Mouse (Mus musculus) ovary, postnatal 10 days (tissue): ENCODE data around the gene Ankrd39.
A peak's percentile ranks its signal among the peaks of the same experiment; 100 is the strongest.

Experiments
- DNase-seq: peaks from one replicate; pipeline ENCODE4 v3.0.0; 2022; ENCODE audit warnings: low spot score

The Ankrd39 gene

DNA sequence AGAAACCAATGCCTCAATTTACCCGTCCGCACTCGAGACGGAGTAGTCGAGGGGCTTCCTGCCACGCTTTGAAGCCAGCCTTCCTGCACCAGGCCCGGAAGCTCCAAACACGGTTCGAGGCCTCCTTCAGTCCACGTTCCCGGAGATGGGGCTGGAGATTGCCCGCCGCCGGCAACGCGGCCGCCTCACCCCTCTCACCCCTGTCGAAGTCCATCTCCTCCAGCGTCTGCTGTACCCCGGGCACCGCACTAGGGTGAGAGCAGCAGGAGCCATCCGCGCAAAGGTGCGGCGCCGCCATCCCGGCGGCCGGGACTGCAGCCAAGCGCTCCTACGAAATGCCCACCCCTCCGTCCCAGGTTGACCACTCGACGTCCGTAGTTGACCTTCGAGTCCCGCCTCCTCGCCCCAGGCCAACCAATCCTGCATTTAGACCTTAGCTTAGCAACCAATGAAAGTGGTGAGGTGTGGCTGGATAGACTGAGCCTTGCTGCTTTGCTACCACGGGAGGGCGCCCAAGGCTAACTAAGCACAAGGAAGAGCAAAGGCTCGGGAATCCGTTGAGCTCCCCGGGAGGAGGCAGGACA lies at the start of gene Ankrd39:
Gene Ankrd39 (minus strand): TSS at position 558 of the 584 bp plus-strand sequence.
- peak; percentile 91 for DNase-seq

DNA sequence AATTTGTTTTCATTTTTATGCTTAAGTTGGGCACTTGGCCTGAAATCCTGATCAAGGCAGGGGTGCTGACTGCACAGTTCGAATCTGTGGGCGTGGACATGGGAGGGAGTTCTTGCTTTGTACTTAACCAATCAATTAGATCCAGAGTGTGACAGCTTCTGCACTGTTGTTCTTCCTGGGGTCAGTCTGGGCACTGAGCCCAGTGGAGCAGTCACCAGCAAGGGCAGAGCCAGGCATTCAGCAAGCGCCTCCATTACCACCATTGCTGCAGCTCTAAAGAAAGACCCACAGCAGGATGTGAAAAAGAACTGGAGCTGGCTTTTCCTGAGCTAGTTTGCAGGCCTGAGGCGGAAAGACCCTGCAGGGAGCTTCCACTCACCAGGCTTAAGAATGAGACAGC lies 48.9 kb upstream of the Ankrd39 start:
- peak; percentile 42 for DNase-seq

DNA sequence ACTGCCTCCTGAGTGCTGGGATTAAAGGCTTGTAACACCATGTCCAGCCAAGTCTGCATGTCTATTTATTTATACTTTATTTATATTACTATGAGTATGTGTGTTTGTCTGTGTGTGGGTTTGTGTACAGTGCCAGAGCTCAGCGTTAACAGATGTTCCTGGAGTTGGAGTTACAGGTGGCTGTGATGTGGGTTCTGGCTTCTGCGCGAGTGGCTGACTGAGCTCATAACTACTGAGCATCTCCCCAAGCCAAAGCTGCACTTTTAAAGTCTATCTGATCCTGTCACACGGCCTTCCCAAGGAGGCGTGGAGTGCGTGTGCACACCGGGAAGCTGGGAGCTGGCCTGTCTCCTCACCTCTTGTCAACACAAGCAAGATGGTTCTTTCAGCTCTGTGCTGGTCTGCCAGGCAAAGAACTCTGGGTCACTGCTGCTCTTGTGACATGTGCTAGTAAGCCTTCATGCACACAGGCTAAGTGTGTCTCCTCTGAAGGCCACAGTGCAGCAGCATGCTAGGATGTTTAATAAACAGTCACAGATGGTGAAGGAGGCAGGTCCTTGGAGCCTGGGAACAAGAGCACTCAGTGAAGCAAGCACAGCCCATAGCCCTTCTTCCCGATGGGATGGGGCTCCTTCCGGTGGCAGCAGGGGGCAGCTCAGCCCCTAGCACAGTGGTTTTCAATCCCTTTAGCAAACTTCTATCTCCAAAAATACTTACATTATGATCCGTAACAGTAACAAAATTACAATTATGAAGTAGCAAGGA lies 48.1 kb upstream of the Ankrd39 start:
- DNase-seq = no peak

DNA sequence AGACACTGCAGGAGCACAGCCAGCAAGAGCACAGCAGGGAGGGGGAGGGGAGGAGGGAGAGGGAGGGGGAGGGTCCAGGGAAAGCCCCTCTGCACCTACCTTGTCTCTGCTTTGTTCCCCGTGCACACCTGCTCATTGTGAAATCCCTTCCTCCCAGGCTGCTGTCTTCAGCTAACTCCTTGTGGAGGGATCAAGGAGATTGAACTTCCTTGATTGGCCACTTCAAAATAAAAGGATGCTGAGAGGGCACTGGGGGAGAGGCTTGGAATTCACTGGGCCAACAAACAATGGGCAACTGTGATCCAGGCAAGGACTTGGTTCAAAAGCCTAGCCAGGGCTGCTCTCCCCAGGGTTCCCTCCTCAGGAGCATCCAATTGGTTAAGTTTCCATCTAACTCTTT lies 45.9 kb upstream of the Ankrd39 start:
- no peak for DNase-seq

DNA sequence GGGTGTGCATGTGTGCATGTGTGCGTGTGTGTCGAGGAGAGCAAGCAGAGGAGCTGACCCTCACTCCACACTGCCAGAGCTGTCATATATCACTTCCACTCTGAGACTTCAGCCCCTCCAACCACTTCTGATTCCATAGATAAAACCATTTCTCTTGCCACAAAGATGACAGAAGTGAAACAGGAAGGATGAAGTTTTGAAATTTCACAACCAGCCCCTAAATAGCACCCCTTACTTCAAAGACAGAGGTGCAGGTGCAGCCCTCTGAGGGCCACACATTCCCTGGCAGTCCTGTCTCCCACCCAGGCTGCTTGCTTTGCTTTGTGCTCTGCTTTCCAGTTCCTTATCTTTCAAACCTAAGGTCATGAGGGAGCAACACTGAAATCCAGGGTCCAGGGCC lies 44.2 kb upstream of the Ankrd39 start:
- no peak for DNase-seq

DNA sequence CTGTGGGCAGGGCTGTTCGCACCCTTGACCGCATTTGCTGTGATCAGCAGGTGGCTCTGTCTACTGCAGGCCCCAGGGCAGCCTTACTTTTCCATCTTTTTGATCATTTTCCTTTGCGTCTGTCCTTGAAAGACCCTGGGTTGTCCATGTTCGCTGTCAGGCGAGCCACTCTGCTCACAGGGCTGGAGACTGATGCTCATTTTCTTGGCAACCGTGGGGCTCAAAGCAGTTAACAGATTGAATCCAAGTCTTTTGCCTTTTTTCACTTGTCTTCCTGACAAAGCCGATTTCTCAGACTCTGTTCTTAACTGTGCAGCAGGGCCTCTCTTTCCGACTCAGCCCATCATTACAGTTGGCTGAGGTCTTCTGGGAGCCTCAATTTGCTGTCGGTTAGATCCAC lies 43.4 kb upstream of the Ankrd39 start:
- DNase-seq = no peak

DNA sequence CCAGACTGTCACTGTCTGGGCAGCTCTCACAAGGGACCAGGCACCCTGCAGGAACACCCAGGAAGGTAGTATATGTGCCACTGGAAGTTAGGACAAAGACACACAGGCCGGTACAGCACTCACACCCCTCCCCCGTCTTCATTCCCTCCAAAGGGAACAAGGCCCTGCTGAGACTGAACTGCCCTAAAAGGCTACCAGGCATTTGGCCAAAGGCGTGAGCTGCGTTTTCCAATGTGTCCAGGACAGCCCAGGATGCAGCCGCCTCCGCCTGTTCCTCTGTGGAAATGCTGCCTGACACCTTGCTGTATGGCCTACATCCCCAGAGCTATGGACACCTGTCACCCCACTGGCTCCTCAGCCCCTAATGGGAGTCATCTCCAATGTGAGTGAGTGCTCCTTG lies 42.2 kb upstream of the Ankrd39 start:
- DNase-seq = no peak

DNA sequence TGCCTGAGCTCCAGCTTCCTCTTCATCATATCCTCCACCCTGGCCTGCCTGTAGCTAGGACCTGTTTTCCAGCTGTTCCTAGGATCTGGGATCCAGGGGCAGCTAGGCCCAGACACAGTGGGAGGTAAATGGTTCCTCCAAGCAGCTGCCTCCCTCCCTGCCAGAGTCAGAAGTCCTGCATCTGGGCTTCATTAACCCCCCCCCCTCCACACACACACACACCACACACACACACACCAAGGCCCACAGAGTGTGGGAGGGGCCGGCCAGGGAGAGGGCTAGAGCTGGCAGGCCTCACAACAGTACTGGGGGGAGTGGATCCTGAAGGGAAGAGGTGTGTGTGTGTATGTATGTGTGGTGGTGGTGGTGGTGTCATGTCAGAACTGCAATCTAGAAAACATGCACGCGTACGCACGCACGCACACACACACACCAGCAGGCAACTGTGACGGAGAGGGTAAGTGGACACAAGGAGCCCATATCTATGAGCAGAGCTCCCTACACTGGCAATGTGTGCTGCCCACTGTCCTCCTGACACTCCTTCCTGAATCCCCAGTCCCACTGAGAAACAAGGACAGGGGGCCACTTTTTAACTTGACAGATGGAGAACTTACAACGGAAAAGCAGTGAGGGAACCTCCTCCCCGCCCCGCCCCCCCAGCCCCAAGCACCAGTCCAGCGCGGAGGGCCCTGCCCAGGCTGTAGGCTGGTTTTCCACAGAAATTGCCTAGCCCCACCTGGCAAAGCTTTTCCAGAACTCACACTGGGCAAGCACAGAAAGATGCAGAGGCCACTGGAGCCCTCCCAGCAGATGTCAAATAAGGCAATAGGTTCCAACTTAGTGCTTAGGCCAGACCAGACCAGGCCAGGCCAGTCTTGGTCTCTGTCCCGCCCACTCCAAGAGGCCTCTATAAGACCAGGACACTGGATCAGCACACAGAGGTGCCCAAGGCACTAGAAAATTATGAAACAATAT lies 41.5 kb upstream of the Ankrd39 start:
- no peak for DNase-seq

DNA sequence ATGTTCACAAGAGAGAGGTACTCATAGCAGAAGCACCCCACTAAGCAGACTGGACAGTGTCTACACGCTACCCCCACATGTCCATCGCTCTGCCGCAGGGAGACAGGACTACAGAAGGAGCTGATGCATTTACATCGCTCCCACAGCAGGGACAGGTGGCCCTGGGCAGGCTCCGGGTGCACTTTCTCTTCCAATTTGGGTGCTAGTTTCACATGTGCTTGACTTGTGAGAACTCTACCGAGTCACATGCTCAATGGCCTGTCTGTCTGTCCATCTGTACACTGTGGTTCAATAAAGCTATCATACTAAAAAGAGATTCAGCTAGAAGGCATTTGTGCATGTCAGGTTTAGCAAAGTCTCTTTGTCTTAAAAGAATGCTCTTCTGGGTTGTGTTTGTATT lies 40.6 kb upstream of the Ankrd39 start:
- no peak for DNase-seq

DNA sequence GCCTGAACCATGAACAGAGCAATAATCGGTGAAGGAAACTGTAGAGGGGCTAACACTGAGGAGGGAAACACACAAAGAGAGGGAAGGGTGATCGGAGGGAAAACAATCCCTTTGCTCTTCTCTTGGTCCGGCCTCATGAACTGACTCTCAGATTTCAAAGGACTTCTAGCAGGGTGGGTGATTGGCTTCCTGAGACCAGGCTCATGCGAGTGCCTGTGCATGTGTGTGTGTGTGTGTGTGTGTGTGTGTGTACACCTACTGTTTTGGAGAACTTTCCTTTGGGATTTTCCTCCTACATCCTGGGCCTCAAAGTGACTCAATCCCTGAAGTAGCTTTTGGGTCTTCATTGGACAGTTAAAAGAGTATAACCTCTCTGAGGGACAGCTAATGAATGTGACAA lies 39.0 kb upstream of the Ankrd39 start:
- no peak for DNase-seq

DNA sequence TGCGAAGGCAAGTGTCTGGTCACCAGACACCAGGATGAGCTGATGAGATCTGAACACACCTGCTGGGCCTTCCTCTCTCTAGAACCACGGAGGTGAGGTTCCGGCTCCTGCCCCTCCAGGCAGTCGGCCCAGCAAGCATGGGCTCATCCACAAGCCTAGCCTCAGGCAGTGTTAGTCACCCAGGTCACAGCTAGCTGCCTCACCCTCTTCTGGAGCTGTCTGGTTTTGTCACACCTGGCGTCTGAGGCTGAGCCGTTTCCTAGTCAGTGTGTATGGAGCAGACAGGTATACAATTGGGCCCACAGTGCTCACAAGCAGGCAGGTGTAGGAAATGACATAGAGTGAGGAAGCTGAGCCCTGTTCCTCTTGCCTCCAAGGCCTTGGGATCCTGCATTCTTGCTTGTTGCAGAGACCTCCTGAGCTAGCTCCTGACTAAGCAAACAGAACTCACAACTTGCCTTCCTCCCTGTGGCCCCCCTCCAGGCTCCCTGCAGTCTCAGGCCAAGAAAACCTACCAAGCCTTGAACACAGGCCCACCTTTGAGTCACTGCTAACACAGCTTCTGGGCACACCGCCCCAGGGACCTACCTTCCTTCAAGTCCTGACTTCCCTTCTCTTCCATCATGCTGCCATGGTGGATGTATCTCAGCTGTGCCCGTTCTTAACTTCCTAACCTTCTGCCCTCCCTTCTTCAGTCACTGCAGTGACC lies 36.3 kb upstream of the Ankrd39 start:
- no peak for DNase-seq

DNA sequence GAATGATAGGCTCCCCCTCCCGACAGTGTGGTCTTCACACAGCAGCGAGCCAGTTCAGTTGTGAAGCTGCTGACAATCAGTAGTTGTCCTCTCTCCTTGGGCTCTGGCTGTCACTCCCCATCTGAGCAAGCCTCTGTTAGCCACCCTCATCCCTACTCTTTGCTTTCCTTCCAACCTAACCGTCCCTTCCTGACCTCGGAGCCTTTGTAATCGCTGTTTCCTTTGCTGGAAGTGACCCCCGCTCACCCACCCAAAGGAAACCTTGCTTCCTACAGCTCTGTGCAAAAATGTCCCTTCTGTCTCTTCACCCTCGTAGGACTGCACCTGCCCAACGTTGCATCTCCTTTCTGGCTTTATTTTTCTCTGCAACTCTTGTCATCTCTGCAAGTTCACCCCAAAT lies 35.0 kb upstream of the Ankrd39 start:
- DNase-seq = no peak

DNA sequence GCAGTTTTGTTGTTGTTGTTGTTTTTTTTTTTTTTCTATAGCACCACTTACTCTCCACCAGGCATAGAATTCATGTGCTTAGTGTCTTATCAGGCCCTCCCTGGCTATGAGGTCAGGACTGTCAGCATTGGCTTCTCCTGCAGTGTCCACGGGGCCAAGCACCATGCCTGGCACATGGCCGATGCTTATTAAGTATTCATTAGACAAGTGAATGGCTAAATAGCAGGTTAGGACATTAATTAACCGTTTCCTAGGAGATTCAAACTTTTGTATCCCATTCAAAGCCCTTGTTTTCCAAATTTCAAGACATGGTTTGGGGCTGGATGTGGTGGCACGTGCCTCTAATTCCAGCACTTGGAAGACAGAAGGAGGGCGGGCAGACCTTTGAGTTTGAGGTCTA lies 34.0 kb upstream of the Ankrd39 start:
- no peak for DNase-seq

DNA sequence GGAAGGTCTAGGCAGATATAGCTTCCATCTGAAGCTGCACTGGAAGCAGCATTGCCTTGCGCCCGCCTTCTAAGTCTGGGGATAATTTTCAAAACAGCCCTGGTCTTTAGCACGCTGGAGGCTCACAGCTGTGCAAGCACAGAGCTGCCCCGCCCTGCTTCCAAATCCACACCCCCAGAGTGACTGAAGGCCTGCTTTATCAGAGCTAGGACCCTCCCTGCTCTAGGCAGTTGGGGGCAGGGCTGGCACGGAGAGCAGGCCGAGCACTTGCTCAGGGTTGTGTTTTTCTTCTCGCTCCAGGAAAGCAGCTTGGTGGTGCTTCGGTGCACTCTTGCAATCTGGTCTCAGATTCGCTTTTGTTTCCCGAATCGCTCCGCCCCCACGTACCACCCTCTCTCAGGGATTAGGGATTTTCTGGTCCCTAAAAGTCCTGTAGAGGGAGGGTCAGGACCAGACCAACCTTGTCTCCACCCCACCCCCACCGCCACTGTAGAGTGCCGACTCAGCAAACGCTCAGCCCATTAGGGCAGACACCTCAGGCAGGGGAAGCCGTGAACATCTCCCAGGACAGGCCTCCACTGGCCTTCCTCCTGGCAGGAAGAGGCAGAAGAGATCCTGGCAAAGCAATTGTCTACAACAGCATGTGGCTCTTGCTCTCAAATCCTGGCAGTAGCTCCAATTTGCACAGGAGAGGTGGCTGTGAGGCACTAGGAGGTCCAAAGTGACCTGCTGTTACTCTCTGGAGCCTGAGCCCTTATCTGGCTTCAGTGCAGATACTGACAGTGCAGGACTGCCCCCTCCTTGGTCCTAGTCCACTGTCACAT lies 33.4 kb upstream of the Ankrd39 start:
- peak; percentile 47 for DNase-seq

DNA sequence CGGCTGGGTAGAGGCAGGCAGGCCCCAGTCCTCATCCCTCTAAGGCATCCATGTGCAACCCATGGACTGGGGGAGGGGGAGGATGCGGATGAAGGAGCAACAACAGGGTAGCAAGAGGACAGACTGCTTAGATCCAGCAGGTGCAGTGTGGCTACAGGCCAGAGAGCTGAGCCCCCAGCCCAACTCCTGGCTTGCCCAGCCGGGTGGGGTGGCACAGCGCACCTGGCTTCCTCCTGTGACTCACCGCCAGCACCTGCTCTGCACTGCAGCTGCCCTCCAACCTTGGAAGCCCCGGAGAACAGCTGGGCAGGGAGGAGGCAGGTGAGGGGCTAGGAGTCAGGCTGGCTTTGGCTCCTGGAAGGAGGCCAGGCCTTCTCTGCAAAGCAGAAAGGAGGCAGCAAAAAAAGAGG lies 32.7 kb upstream of the Ankrd39 start:
- no peak for DNase-seq

DNA sequence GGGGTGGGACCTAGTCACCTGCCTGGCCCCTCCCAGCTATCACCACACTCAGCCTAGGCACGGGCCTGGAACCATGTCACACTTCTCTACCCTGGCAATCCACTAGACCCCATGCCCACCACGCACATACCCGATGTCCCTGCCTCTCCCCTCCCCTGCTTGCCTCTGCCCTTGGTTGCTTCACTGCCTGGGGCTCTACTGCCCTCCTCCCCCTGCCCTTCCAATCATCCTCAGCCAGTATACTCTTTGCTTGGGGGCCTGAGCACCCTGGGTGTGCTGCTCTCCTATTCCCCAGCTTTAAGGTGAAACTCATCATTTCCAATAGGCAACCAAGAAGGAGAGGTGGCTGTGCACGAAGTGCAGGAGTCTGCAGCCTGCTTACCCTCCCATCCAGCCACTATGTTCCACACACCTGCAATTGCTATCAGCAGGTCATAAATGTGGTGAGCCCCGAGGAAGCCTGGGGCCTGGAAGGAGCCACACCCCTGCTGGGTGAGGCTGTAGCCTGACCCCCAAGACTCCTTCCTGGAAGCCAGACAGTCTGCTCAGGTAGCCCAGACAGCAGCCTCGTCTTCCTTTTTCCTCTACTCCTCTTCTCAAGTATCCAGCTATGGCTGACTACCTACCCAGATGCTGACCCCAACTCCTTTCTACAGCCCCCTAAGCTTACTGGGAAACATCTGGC lies 29.9 kb upstream of the Ankrd39 start:
- DNase-seq = no peak

DNA sequence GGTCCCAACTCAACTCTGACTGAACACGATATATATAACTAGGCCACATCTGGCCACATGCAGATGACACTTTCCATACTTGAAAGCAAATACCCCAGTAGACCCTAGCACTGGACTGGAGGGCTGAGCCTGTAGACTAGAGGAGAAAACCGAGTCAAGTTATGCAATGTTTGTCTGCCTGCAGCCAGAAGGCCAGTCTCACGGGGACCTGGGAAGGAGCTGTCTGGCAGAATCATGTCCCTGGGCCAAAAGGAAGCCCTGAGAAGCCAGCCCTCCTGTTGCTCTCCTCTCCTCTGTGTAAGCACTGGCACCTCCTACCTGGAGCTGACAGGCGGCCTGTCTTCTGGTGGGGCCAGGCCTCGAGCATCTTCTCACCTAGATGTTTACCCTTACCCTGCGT lies 28.1 kb upstream of the Ankrd39 start:
- no peak for DNase-seq

DNA sequence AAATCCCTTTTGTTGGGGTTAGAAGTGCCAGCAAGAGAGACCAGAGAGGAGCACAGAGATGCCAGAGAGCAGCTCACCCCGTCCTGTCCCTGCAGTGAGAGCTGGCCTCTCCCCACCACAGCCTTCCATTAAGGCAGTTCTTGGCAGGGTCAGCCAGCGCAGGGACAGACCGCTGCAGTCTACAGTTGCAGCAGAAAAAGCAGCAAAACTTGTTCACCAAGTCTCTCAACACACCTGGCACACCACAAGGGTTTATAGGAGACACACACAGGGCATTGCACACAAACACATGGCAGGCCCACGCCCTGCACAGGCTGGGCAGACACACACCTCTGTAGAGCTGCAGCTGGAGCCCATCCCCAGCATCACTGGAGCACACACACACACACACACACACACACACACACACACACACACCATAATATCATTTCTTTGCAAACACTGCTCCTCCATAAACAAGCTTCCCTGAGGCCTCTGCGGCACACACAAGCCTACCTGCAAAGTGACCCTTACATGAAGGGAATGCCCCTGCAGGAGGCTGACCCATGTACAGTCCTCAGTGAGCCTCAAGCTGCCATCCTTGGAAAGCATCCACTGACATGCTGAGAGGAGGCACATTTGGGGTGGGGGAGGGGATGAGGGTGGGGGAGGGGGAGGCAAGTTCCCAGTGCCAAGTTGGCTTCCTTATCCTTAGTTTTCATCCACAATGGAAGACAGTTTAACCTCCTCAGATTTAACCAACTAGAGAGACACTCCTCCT lies 27.1 kb upstream of the Ankrd39 start:
- DNase-seq = no peak

DNA sequence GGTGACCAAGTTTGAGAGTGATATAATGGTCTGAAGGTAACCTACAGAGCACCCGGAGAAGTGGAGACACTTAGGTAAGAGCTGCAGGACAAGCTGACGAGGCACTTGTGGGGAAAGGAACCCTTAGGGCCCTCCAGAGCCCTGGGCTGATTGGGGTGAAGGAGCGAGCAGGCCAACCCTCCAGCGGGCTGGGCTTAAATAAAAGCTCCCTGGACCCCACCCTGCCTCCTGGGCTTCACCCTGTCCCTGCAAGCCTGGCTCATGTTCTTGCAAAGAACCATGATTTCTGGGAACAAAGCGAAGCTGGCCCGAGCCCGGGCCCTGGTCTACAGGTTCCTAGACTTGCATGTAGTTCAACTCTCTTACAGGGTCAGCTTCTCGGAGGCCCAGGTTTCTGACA lies 26.3 kb upstream of the Ankrd39 start:
- DNase-seq = no peak

DNA sequence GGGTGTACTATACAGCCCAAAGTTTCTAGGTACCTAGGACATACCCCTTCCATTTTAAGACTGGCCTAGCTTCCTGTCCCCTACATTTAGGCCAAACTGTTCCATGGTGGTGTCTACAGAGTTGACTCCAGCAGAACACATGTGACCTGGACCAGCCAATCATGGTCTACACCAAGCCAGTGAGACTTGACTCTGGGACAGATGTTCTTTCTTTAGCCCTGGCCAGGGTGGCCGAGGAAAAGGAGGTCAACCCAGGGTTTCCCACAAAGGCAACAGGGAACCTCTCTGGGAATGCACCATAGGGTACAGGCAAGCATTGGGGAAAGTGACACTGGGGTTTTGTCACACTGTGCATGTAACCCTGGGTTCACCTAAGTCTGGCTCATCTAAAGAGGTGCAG lies 25.5 kb upstream of the Ankrd39 start:
- DNase-seq = no peak
